Comparison of ENCODE assay signal across 19 mouse cellular contexts in the genomic region with DNA sequence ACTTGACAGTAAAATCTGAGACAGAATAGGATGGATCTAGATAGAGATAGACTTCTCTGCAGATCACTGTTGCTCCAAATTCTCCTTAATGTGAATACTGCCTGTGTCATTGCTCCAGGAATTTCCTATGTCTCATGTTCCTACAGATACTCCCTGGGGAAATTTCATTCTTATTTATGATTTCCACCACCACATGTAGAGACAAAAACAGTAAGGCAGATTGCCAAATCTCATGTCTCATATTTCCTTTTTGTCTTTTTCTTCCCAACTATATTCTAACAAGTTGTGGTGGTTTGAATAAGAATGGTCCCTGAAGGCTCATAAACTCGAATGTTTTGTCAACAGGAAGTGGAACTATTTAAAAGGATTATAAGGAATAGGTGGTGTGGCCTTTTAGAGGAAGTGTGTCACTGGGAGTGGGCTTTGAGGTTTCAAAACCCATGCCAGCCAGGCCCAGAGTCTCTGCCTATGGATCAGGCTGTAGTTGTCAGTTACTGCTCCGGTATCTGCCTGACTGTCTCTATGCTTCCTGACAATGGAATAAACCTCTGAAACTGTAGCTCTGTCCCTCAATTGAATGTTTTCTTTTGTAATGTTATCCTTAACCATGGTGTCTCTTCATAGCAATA.
"Had no signal": no experiment of that assay in that cellular context is flagged by ENCODE, and none has a peak within 500 bp of the region (broad histone marks: within the 10 kb centered on the region; RNA-seq: fewer than 3 reads in every experiment).

No protein-coding gene starts in this region.

- H3K27ac ChIP-seq: layer of hippocampus, adult 2 months; limb, embryonic 15.5 days; liver, embryonic 14.5 days; macrophage; stomach, postnatal 0 days had no signal

- H3K36me3 ChIP-seq: limb, embryonic 15.5 days had no signal

- H3K4me1 ChIP-seq: limb, embryonic 15.5 days had no signal

- H3K9ac ChIP-seq: limb, embryonic 15.5 days; liver, embryonic 14.5 days; liver, postnatal 0 days; lung, embryonic 14.5 days had no signal

- H3K4me3 ChIP-seq: layer of hippocampus, adult 2 months; limb, embryonic 15.5 days had no signal

- H3K27me3 ChIP-seq: limb, embryonic 15.5 days had no signal

- H3K9me3 ChIP-seq: limb, embryonic 15.5 days had no signal

- DNase-seq: kidney, adult 9 months; kidney, postnatal 25 days; layer of hippocampus, adult 9-11 months; liver, postnatal 0 days; lung, embryonic 14.5 days; midbrain, embryonic 14.5 days; right cerebral cortex, postnatal 4 days; thymus, adult 2 months; thymus, postnatal 14 days; thymus, postnatal 4 days had no signal

- ATAC-seq: intestine, postnatal 0 days; liver, postnatal 0 days; lung, postnatal 0 days had no signal

- H3K4me2 ChIP-seq: limb, embryonic 15.5 days; liver, embryonic 11.5 days; lung, embryonic 14.5 days; midbrain, embryonic 11.5 days had no signal
